ENCODE assay signal across 8 mouse cellular contexts in genomic region chr8:70528182-70528797, GRCm38 (mm10). TPM values are rescaled to one million over a fixed set of nuclear protein-coding genes. Genes with fewer than 3 reads are reported as not detected.
A peak's percentile ranks its signal among the peaks of the same experiment; 100 is the strongest.
DNase-seq lines count a peak whose midpoint lies in the region; ATAC-seq and TF ChIP-seq lines count a peak whose summit lies in the region.

No protein-coding gene starts in this region.

- H3K27ac ChIP-seq in kidney, embryonic 15.5 days, result peak overlapping the region; percentile 90
- peak overlapping the region; percentile 52 for H3K27ac ChIP-seq in bone marrow macrophage, adult 2 months (ENCODE audit: insufficient read depth, low read depth, low read length)
- peak overlapping the region; percentile 93 for H3K27ac ChIP-seq in hindbrain, postnatal 0 days
- peak overlapping the region; percentile 93 for H3K27ac ChIP-seq in midbrain, embryonic 16.5 days (ENCODE audit: low read length)

- no peak for ATAC-seq in kidney, embryonic 15.5 days (replicated peaks; ENCODE audit: low FRiP score)
- ATAC-seq in hindbrain, postnatal 0 days, result no peak
- ATAC-seq in midbrain, embryonic 16.5 days, result no peak; the same call in 1 of the 2 replicates

- H3K27me3 ChIP-seq in kidney, embryonic 15.5 days, result no peaks in the 10 kb centered on the region
- H3K27me3 ChIP-seq in hindbrain, postnatal 0 days (ENCODE audit: insufficient read depth, low read length), result no peaks in the 10 kb centered on the region
- no peaks in the 10 kb centered on the region for H3K27me3 ChIP-seq in midbrain, embryonic 16.5 days (ENCODE audit: control insufficient read depth, insufficient read depth, low read depth, low read length)

- DNase-seq in kidney, adult 18-20 months, result no peak
- DNase-seq in hindbrain, postnatal 0 days (ENCODE audit: low spot score), result no peak
- no peak for DNase-seq in adrenal gland, postnatal 25 days
- no peak for DNase-seq in gastrocnemius, postnatal 36 days
- no peak for DNase-seq in adrenal gland, adult 8-10 months

- peak overlapping the region; percentile 94 for H3K9ac ChIP-seq in kidney, embryonic 15.5 days
- H3K9ac ChIP-seq in hindbrain, postnatal 0 days (replicated peaks; ENCODE audit: low read length), result peak overlapping the region; percentile 98
- H3K9ac ChIP-seq in midbrain, embryonic 16.5 days (ENCODE audit: low read depth, low read length), result peak overlapping the region; percentile 97

- 27% methylated on average over 13 of the region's 13 CpGs for WGBS in kidney, embryonic 15.5 days
- 31% methylated on average over 13 of the region's 13 CpGs for WGBS in hindbrain, postnatal 0 days
- whole genome bisulfite sequencing in midbrain, embryonic 16.5 days, result 38% methylated on average over 13 of the region's 13 CpGs

- intact Hi-C loops in gastrocnemius, postnatal 36 days (cut with DNase I), result no loop called here

- peaks cover 37% of the 10 kb centered on the region for H3K36me3 ChIP-seq in kidney, embryonic 15.5 days
- H3K36me3 ChIP-seq in hindbrain, postnatal 0 days (ENCODE audit: insufficient read depth, low read length), result peaks cover 18% of the 10 kb centered on the region
- H3K36me3 ChIP-seq in midbrain, embryonic 16.5 days (ENCODE audit: control insufficient read depth, insufficient read depth, low read length), result peaks cover 21% of the 10 kb centered on the region

- H3K4me1 ChIP-seq in kidney, embryonic 15.5 days, result peaks cover 34% of the 10 kb centered on the region
- H3K4me1 ChIP-seq in bone marrow macrophage, adult 2 months (ENCODE audit: control insufficient read depth, insufficient read depth, low read length), result peaks cover 21% of the 10 kb centered on the region
- peaks cover 7% of the 10 kb centered on the region; the same call in 1 of the 2 replicates for H3K4me1 ChIP-seq in hindbrain, postnatal 0 days (ENCODE audit: insufficient read depth, low read length)
- peaks cover 16% of the 10 kb centered on the region for H3K4me1 ChIP-seq in midbrain, embryonic 16.5 days (ENCODE audit: control insufficient read depth, insufficient read depth, low read length)

- no peak for TF ChIP-seq POLR2A in bone marrow macrophage, adult 2 months (IDR thresholded peaks at IDR 0.05; ENCODE audit: borderline replicate concordance, low read depth, low read length)

- peak overlapping the region; percentile 72 for H3K4me3 ChIP-seq in kidney, embryonic 15.5 days (replicated peaks)
- H3K4me3 ChIP-seq in bone marrow macrophage, adult 2 months (ENCODE audit: insufficient read depth, low read length), result peak overlapping the region; percentile 73
- H3K4me3 ChIP-seq in hindbrain, postnatal 0 days (ENCODE audit: low read length), result peak overlapping the region; percentile 89
- H3K4me3 ChIP-seq in midbrain, embryonic 16.5 days (ENCODE audit: low read depth, low read length), result peak overlapping the region; percentile 81

- no peak for TF ChIP-seq CTCF in bone marrow macrophage, adult 2 months (IDR thresholded peaks at IDR 0.05; ENCODE audit: low read depth, low read length)
- TF ChIP-seq CTCF in hindbrain, postnatal 0 days (IDR thresholded peaks at IDR 0.05; ENCODE audit: low read depth), result no peak

- H3K9me3 ChIP-seq in kidney, embryonic 15.5 days (replicated peaks), result no peaks in the 10 kb centered on the region
- H3K9me3 ChIP-seq in hindbrain, postnatal 0 days (ENCODE audit: low read length), result no peaks in the 10 kb centered on the region
- no peaks in the 10 kb centered on the region for H3K9me3 ChIP-seq in midbrain, embryonic 16.5 days (replicated peaks; ENCODE audit: control insufficient read depth, low read length, poor library complexity, severe bottlenecking)

- peak overlapping the region; percentile 69 for H3K4me2 ChIP-seq in kidney, embryonic 15.5 days
- H3K4me2 ChIP-seq in hindbrain, postnatal 0 days (ENCODE audit: low read depth, low read length), result peak overlapping the region; percentile 64
- H3K4me2 ChIP-seq in midbrain, embryonic 16.5 days (ENCODE audit: low read length), result peak overlapping the region; percentile 75

RNA-seq across cellular contexts. Expression of gene Kxd1, which starts 0.5 kb away (rescaled TPM):
- polyA plus RNA-seq in kidney, embryonic 15.5 days (2015; fragmentation: Nextera tagmentation; extraction: Ambion mirVana), result 58.5 and 64.5 TPM in 2 replicates
- 82.2 and 82.3 TPM in 2 replicates for polyA plus RNA-seq in bone marrow macrophage, adult 2 months (2012; ENCODE audit: insufficient read depth, insufficient read length, missing spikeins)
- total RNA-seq in hindbrain, postnatal 0 days (2014; rRNA removed), result 48.7 and 56.8 TPM in 2 replicates
- 53.8 and 56.6 TPM in 2 replicates for polyA plus RNA-seq in hindbrain, postnatal 0 days (2015; fragmentation: Nextera tagmentation; extraction: Ambion mirVana)
- 43.1 and 43.3 TPM in 2 replicates for polyA plus RNA-seq in midbrain, embryonic 16.5 days (2015; fragmentation: Nextera tagmentation; extraction: Ambion mirVana)
- 68.9 and 85.4 TPM in 2 replicates for total RNA-seq in adrenal gland, postnatal 25 days (2021)
- total RNA-seq in gastrocnemius, postnatal 36 days (2021), result 10 to 100 TPM; 67.7 to 74.7 TPM
- 10 to 100 TPM; 77.1 to 86.6 (median 80.3) TPM for total RNA-seq in adrenal gland, adult 8-10 months (2022)

RNA-seq across cellular contexts. Expression of gene Fkbp8, which starts 0.8 kb away (rescaled TPM):
- polyA plus RNA-seq in kidney, embryonic 15.5 days (2015; fragmentation: Nextera tagmentation; extraction: Ambion mirVana), result 295 and 322 TPM in 2 replicates
- 163 and 178 TPM in 2 replicates for polyA plus RNA-seq in bone marrow macrophage, adult 2 months (2012; ENCODE audit: insufficient read depth, insufficient read length, missing spikeins)
- total RNA-seq in hindbrain, postnatal 0 days (2014; rRNA removed), result 532 and 593 TPM in 2 replicates
- polyA plus RNA-seq in hindbrain, postnatal 0 days (2015; fragmentation: Nextera tagmentation; extraction: Ambion mirVana), result 343 and 360 TPM in 2 replicates
- 406 and 425 TPM in 2 replicates for polyA plus RNA-seq in midbrain, embryonic 16.5 days (2015; fragmentation: Nextera tagmentation; extraction: Ambion mirVana)
- 361 and 404 TPM in 2 replicates for total RNA-seq in adrenal gland, postnatal 25 days (2021)
- total RNA-seq in gastrocnemius, postnatal 36 days (2021), result 100 to 1,000 TPM in 1 of 2 experiments, 10 to 100 TPM in 1; 99.3 to 107 TPM
- total RNA-seq in adrenal gland, adult 8-10 months (2022), result 100 to 1,000 TPM; 352 to 405 (median 379) TPM

RNA-seq across cellular contexts. Expression of gene Ell, which starts 11.0 kb away (rescaled TPM):
- polyA plus RNA-seq in kidney, embryonic 15.5 days (2015; fragmentation: Nextera tagmentation; extraction: Ambion mirVana), result 20.3 and 23.8 TPM in 2 replicates
- polyA plus RNA-seq in bone marrow macrophage, adult 2 months (2012; ENCODE audit: insufficient read depth, insufficient read length, missing spikeins), result 17.1 TPM in 2 replicates
- 15.6 and 16.7 TPM in 2 replicates for total RNA-seq in hindbrain, postnatal 0 days (2014; rRNA removed)
- polyA plus RNA-seq in hindbrain, postnatal 0 days (2015; fragmentation: Nextera tagmentation; extraction: Ambion mirVana), result 10.0 and 10.8 TPM in 2 replicates
- polyA plus RNA-seq in midbrain, embryonic 16.5 days (2015; fragmentation: Nextera tagmentation; extraction: Ambion mirVana), result 16.7 and 19.2 TPM in 2 replicates
- total RNA-seq in adrenal gland, postnatal 25 days (2021), result 24.3 and 29.8 TPM in 2 replicates
- 10 to 100 TPM in 1 of 2 experiments, 1 to 10 TPM in 1; 9.6 to 10.5 TPM for total RNA-seq in gastrocnemius, postnatal 36 days (2021)
- total RNA-seq in adrenal gland, adult 8-10 months (2022), result 10 to 100 TPM; 25.2 to 38.3 (median 30.3) TPM

RNA-seq across cellular contexts. Expression of gene Uba52, which starts 17.7 kb away (rescaled TPM):
- polyA plus RNA-seq in kidney, embryonic 15.5 days (2015; fragmentation: Nextera tagmentation; extraction: Ambion mirVana), result 954 and 1,022 TPM in 2 replicates
- polyA plus RNA-seq in bone marrow macrophage, adult 2 months (2012; ENCODE audit: insufficient read depth, insufficient read length, missing spikeins), result 825 and 873 TPM in 2 replicates
- 510 and 535 TPM in 2 replicates for total RNA-seq in hindbrain, postnatal 0 days (2014; rRNA removed)
- polyA plus RNA-seq in hindbrain, postnatal 0 days (2015; fragmentation: Nextera tagmentation; extraction: Ambion mirVana), result 717 and 784 TPM in 2 replicates
- 584 and 621 TPM in 2 replicates for polyA plus RNA-seq in midbrain, embryonic 16.5 days (2015; fragmentation: Nextera tagmentation; extraction: Ambion mirVana)
- total RNA-seq in adrenal gland, postnatal 25 days (2021), result 1,380 and 1,587 TPM in 2 replicates
- 100 to 1,000 TPM; 787 to 802 TPM for total RNA-seq in gastrocnemius, postnatal 36 days (2021)
- total RNA-seq in adrenal gland, adult 8-10 months (2022), result 1,000 to 10,000 TPM; 1,217 to 1,378 (median 1,304) TPM

RNA-seq across cellular contexts. Expression of gene Rex1bd, which starts 21.7 kb away (rescaled TPM):
- polyA plus RNA-seq in kidney, embryonic 15.5 days (2015; fragmentation: Nextera tagmentation; extraction: Ambion mirVana), result 128 and 133 TPM in 2 replicates
- polyA plus RNA-seq in bone marrow macrophage, adult 2 months (2012; ENCODE audit: insufficient read depth, insufficient read length, missing spikeins), result 80.7 and 86.0 TPM in 2 replicates
- 140 TPM in 2 replicates for total RNA-seq in hindbrain, postnatal 0 days (2014; rRNA removed)
- 188 and 190 TPM in 2 replicates for polyA plus RNA-seq in hindbrain, postnatal 0 days (2015; fragmentation: Nextera tagmentation; extraction: Ambion mirVana)
- polyA plus RNA-seq in midbrain, embryonic 16.5 days (2015; fragmentation: Nextera tagmentation; extraction: Ambion mirVana), result 163 and 185 TPM in 2 replicates
- total RNA-seq in adrenal gland, postnatal 25 days (2021), result 141 and 158 TPM in 2 replicates
- total RNA-seq in gastrocnemius, postnatal 36 days (2021), result 100 to 1,000 TPM; 126 to 128 TPM
- total RNA-seq in adrenal gland, adult 8-10 months (2022), result 100 to 1,000 TPM; 126 to 165 (median 148) TPM
